Mouse (Mus musculus) heart, postnatal 0 days (tissue): ENCODE data around the gene Wdr49.

Experiments used
- CTCF ChIP-seq: IDR thresholded peaks from 2 replicates; pipeline ENCODE4 v1.5.1; 2016; ENCODE audit warnings: antibody characterized with exemption, control low read depth, low read depth
- EP300 ChIP-seq: IDR thresholded peaks from 2 replicates; pipeline ENCODE4 v1.6.1; 2016; ENCODE audit warnings: antibody characterized with exemption, low read depth

DNA sequence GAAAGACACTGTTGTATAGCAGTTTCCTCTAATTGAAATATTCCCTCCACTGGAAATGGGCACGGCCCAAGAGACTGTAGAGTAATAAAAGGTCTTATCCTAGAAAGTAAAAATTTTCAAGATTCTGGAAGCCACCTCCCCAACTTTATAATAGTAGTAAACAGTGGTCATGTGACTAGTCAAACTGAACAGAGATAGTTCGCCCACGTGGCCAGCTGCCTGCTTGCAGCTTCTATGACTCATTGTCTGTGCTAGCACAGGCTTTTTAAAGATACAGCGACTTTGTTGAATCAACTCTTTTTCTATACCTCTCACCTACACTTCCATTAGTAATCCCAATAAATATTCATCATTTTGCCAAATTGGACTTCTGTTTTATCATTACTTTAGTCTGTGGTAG, 161.0 kb downstream of the Wdr49 start:
- TF ChIP-seq CTCF (no peak), EP300 (no peak)
